Mouse (Mus musculus) neural tube, embryonic 11.5 days (tissue): ENCODE results near the gene Klrc1. TPM values are rescaled to one million over a fixed set of nuclear protein-coding genes. Genes with fewer than 3 reads are reported as not detected.
"Not testable (repeated sequence)": the region's sequence is repeated elsewhere in the genome, so short reads cannot be mapped to it uniquely, and the experiment has no call there.

Source experiments
- ATAC-seq: fragments of 200-750 bp; cut with Nextera tagmentation; 2 replicates; pipeline ENCODE4 v1.8.0; 2017; ENCODE audit warnings: moderate number of reproducible peaks, mild to moderate bottlenecking, moderate TSS enrichment, moderate library complexity; ENCODE audit not compliant: insufficient read depth, low FRiP score, low TSS enrichment
- DNase-seq: peaks from one replicate; pipeline ENCODE4 v3.0.0-alpha.2; 2015; ENCODE audit warnings: low spot score
- H3K27ac ChIP-seq: fragments of 300-500 bp; sonication (generic); 2 replicates; pipeline ENCODE4 v1.5.1; 2014; ENCODE audit warnings: low read depth, mild to moderate bottlenecking, low read length
- H3K27me3 ChIP-seq: fragments of 300-500 bp; sonication (generic); 2 replicates; pipeline ENCODE4 v1.6.1; 2014; ENCODE audit warnings: mild to moderate bottlenecking, low read length, mixed read lengths; ENCODE audit not compliant: control insufficient read depth, insufficient read depth
- H3K36me3 ChIP-seq: fragments of 300-500 bp; sonication (generic); 2 replicates; pipeline ENCODE4 v1.6.1; 2014; ENCODE audit warnings: mild to moderate bottlenecking, low read length, moderate library complexity, mixed read lengths; ENCODE audit not compliant: control insufficient read depth, insufficient read depth
- H3K4me1 ChIP-seq: fragments of 300-500 bp; sonication (generic); 2 replicates; pipeline ENCODE4 v1.6.1; 2014; ENCODE audit warnings: low read length, mixed read lengths; ENCODE audit not compliant: control insufficient read depth, insufficient read depth
- H3K4me2 ChIP-seq: fragments of 300-500 bp; sonication (generic); 2 replicates; pipeline ENCODE4 v1.6.1; 2014; ENCODE audit warnings: low read depth, mild to moderate bottlenecking, moderate library complexity
- H3K4me3 ChIP-seq: fragments of 300-500 bp; sonication (generic); 2 replicates; pipeline ENCODE4 v1.5.1; 2014; ENCODE audit warnings: low read depth, low read length
- H3K9ac ChIP-seq: fragments of 300-500 bp; sonication (generic); 2 replicates; pipeline ENCODE4 v1.6.1; 2014; ENCODE audit warnings: mild to moderate bottlenecking, low read length
- H3K9me3 ChIP-seq: fragments of 300-500 bp; sonication (generic); 2 replicates; pipeline ENCODE4 v1.6.1; 2016; ENCODE audit warnings: low read length; ENCODE audit not compliant: control insufficient read depth
- WGBS: fragments of 180-500 bp; shearing (Covaris S2); extraction: QIAGEN DNeasy Blood & Tissue Kit; methylation state at CpG from one replicate; pipeline ENCODE4 v1.1.7; 2014; 5-methylcytosine and 5-hydroxymethylcytosine counted together
- polyA plus RNA-seq: library from polyadenylated mRNA; unstranded; fragments of >200 nt; fragmentation: Nextera tagmentation; extraction: Ambion mirVana; gene quantifications from 2 replicates; pipeline ENCODE4 v1.2.1, GENCODE M21; 2014

The Klrc1 gene
- not detected in 2 replicates for polyA plus RNA-seq

- ATAC-seq: no peak
- H3K27ac ChIP-seq: no peak within 1 kb of the TSS
- no peak within 1 kb of the TSS for H3K4me2 ChIP-seq
- H3K27me3 ChIP-seq: no peaks in the 10 kb centered on the region
- 78% methylated on average over 3 of the region's 3 CpGs for WGBS
- H3K4me3 ChIP-seq: no peak within 1 kb of the TSS
- H3K9ac ChIP-seq: no peak within 1 kb of the TSS
- DNase-seq: no peak
- H3K4me1 ChIP-seq: no peaks in the 10 kb centered on the region
- no peaks in the 10 kb centered on the region for H3K9me3 ChIP-seq
- no peaks in the 10 kb centered on the region for H3K36me3 ChIP-seq
Measured at GRCm38 (mm10) chr6:129678873-129679272, at the start of gene Klrc1. Klrc1 (minus strand) TSS chr6:129678973.

DNA sequence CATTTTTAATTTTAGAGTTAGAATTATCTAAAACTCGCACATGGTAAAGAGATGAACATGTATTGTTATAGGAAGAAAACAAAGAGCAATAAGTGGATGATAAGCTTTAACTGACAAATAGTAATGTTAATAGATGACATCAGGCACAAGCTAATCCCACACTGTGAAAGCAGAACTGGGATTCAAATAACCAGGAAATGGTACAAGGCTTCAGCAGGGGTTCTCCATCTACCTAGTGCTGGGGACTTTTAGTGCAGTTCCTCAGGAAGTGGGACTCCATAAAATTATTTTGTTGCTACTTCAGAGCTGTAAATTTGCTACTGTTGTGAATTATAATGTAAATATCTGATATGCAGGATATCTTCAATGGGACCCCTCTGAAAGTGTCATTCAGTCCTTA lies 48.5 kb upstream of the Klrc1 start:
- Histone ChIP-seq H3K36me3 (no peaks in the 10 kb centered on the region), H3K27me3 (no peaks in the 10 kb centered on the region), H3K9ac (no peak overlapping the region), H3K4me1 (no peaks in the 10 kb centered on the region), H3K27ac (no peak overlapping the region), H3K4me2 (no peak overlapping the region), H3K9me3 (no peaks in the 10 kb centered on the region), H3K4me3 (no peak overlapping the region)
- ATAC-seq (no peak), DNase-seq (no peak)
- 77% methylated on average over 1 of the region's 1 CpGs for WGBS

DNA sequence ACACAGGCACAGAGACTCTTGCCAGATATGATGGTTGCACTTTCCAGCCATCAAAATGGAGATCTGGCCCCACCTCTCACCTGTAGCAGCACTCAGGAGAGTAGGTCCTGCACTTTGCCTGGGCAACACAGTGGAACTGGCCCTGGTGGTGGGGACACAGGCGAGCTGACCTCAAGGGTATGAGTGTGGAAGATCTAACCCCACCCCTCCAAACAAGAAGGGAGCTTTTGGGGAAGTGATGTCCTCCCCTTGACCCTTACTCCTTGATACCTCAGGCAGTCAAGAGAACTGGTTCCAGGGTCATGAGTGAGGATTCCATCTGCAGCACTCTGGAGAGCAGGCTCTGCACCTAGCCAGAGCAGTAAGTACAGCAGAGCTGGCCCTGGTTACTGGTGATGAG lies 42.6 kb upstream of the Klrc1 start:
- no peak overlapping the region for H3K4me3 ChIP-seq
- no peak overlapping the region for H3K4me2 ChIP-seq
- H3K27ac ChIP-seq: no peak overlapping the region
- 64% methylated on average over 1 of the region's 1 CpGs for WGBS
- ATAC-seq (0 out of 2 replicates have a peak, but pooled peaks have one; percentile 30), DNase-seq (no peak)
- no peak overlapping the region for H3K9ac ChIP-seq
- H3K9me3 ChIP-seq: no peaks in the 10 kb centered on the region
- H3K27me3 ChIP-seq: no peaks in the 10 kb centered on the region
- H3K36me3 ChIP-seq: no peaks in the 10 kb centered on the region
- H3K4me1 ChIP-seq: no peaks in the 10 kb centered on the region

- Histone ChIP-seq H3K4me1 (no peaks in the 10 kb centered on the region), H3K27me3 (no peaks in the 10 kb centered on the region), H3K27ac (no peak overlapping the region), H3K4me3 (no peak overlapping the region), H3K4me2 (no peak overlapping the region), H3K36me3 (no peaks in the 10 kb centered on the region), H3K9me3 (no peaks in the 10 kb centered on the region), H3K9ac (no peak overlapping the region)
- peak; percentile 80 for ATAC-seq
- WGBS: 7% methylated on average over 3 of the region's 3 CpGs
- no peak for DNase-seq
Measured at GRCm38 (mm10) chr6:129720487-129720886, 41.7 kb upstream of the Klrc1 start.

GRCm38 (mm10) chr6:129717032-129717431 lies 38.3 kb upstream of the Klrc1 start, which contains the start of gene Klri1:
Klri1 (minus strand) TSS chr6:129717132.
- Histone ChIP-seq H3K36me3 (no peaks in the 10 kb centered on the region), H3K27ac (no peak within 1 kb of the TSS), H3K27me3 (no peaks in the 10 kb centered on the region), H3K4me1 (no peaks in the 10 kb centered on the region), H3K9me3 (no peaks in the 10 kb centered on the region), H3K9ac (no peak within 1 kb of the TSS), H3K4me2 (no peak within 1 kb of the TSS), H3K4me3 (no peak within 1 kb of the TSS)
- no peak for ATAC-seq
- WGBS: 89% methylated on average over 4 of the region's 4 CpGs
- no peak for DNase-seq

GRCm38 (mm10) chr6:129713566-129713965 lies 34.8 kb upstream of the Klrc1 start:
- ATAC-seq: no peak
- no peak overlapping the region for H3K4me3 ChIP-seq
- no peaks in the 10 kb centered on the region for H3K36me3 ChIP-seq
- 57% methylated on average over 1 of the region's 1 CpGs for WGBS
- H3K9me3 ChIP-seq: no peaks in the 10 kb centered on the region
- H3K4me1 ChIP-seq: no peaks in the 10 kb centered on the region
- no peaks in the 10 kb centered on the region for H3K27me3 ChIP-seq
- no peak overlapping the region for H3K27ac ChIP-seq
- DNase-seq: no peak
- H3K4me2 ChIP-seq: no peak overlapping the region
- no peak overlapping the region for H3K9ac ChIP-seq

GRCm38 (mm10) chr6:129691436-129691835 lies 12.7 kb upstream of the Klrc1 start:
- H3K9ac ChIP-seq, H3K36me3 ChIP-seq, ATAC-seq, H3K27ac ChIP-seq, H3K4me2 ChIP-seq, H3K9me3 ChIP-seq, H3K27me3 ChIP-seq, H3K4me1 ChIP-seq, DNase-seq, H3K4me3 ChIP-seq: not testable (repeated sequence)
- 80% methylated on average over 10 of the region's 10 CpGs for WGBS

GRCm38 (mm10) chr6:129680379-129680778 lies 1.6 kb upstream of the Klrc1 start:
- Histone ChIP-seq H3K36me3 (no peaks in the 10 kb centered on the region), H3K4me3 (no peak overlapping the region), H3K27me3 (no peaks in the 10 kb centered on the region), H3K4me2 (no peak overlapping the region), H3K27ac (no peak overlapping the region), H3K9me3 (no peaks in the 10 kb centered on the region), H3K9ac (no peak overlapping the region), H3K4me1 (no peaks in the 10 kb centered on the region)
- no peak for DNase-seq
- no peak for ATAC-seq
- WGBS: 77% methylated on average over 1 of the region's 1 CpGs

DNA sequence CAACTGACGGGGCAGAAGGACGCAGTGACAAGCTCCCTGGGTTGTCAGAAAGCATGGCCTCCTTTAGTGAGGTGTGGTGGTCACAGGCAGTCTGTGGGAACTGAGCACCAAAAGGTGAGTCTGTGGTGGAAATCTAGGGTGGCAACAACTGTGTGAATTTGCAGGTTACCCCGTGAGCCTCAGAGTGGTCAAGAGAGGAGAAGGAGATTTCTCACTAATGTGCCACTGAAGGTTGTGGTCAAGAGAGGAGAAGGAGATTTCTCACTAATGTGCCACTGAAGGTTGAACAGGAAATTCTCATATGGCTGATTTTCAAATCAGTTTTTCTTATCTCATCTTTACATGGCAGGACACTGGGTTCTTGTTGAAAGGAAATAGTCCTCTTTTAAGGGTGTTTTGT lies 17.5 kb downstream of the Klrc1 start:
- H3K4me3 ChIP-seq, H3K27ac ChIP-seq, ATAC-seq, H3K36me3 ChIP-seq, H3K9me3 ChIP-seq, DNase-seq, H3K27me3 ChIP-seq, H3K4me2 ChIP-seq, H3K9ac ChIP-seq, H3K4me1 ChIP-seq: not testable (repeated sequence)
- no CpG with 5 or more reads among the region's 3 CpGs for WGBS
